Mouse (Mus musculus) heart, embryonic 12.5 days (tissue): ENCODE data around the gene Pif1. TPM values are rescaled to one million over a fixed set of nuclear protein-coding genes. Genes with fewer than 3 reads are reported as not detected.
A peak's percentile ranks its signal among the peaks of the same experiment; 100 is the strongest.

Experiments used
- ATAC-seq: fragments of 200-750 bp; cut with Nextera tagmentation; 2 replicates; pipeline ENCODE4 v1.8.0; 2017; ENCODE audit warnings: moderate TSS enrichment, moderate library complexity; ENCODE audit not compliant: insufficient number of reproducible peaks, low FRiP score
- H3K27ac ChIP-seq: fragments of 300-500 bp; sonication (generic); 2 replicates; pipeline ENCODE4 v1.5.1; 2016; ENCODE audit warnings: mild to moderate bottlenecking, moderate library complexity; ENCODE audit not compliant: poor library complexity, severe bottlenecking
- H3K27me3 ChIP-seq: fragments of 300-500 bp; sonication (generic); replicated peaks from 2 replicates; pipeline ENCODE4 v1.6.1; 2016; ENCODE audit warnings: mild to moderate bottlenecking, moderate library complexity
- H3K36me3 ChIP-seq: fragments of 300-500 bp; sonication (generic); 2 replicates; pipeline ENCODE4 v1.6.1; 2016; ENCODE audit warnings: mild to moderate bottlenecking, moderate library complexity
- H3K4me1 ChIP-seq: fragments of 300-500 bp; sonication (generic); replicated peaks from 2 replicates; pipeline ENCODE4 v1.6.1; 2016; ENCODE audit warnings: mild to moderate bottlenecking
- H3K4me2 ChIP-seq: fragments of 300-500 bp; sonication (generic); 2 replicates; pipeline ENCODE4 v1.6.1; 2016; ENCODE audit warnings: mild to moderate bottlenecking, moderate library complexity
- H3K4me3 ChIP-seq: fragments of 300-500 bp; sonication (generic); 2 replicates; pipeline ENCODE4 v1.5.1; 2016; ENCODE audit warnings: mild to moderate bottlenecking
- H3K9ac ChIP-seq: fragments of 300-500 bp; sonication (generic); 2 replicates; pipeline ENCODE4 v1.6.1; 2016; ENCODE audit warnings: mild to moderate bottlenecking, moderate library complexity
- H3K9me3 ChIP-seq: fragments of 300-500 bp; sonication (generic); replicated peaks from 2 replicates; pipeline ENCODE4 v1.6.1; 2016; ENCODE audit warnings: mild to moderate bottlenecking, moderate library complexity
- WGBS: fragments of 180-500 bp; shearing (Covaris S2); methylation state at CpG from one replicate; pipeline ENCODE4 v1.1.7; 2016; 5-methylcytosine and 5-hydroxymethylcytosine counted together
- polyA plus RNA-seq: library from polyadenylated mRNA; unstranded; fragments of >200 nt; fragmentation: Nextera tagmentation; extraction: Ambion mirVana; gene quantifications from 2 replicates; pipeline ENCODE4 v1.2.1, GENCODE M21; 2016

The Pif1 gene
- polyA plus RNA-seq, 1 experiment from 2014 or later: 12.4 TPM

- Histone ChIP-seq H3K4me2 (peak overlapping the region; percentile 54), H3K27ac (peak overlapping the region; percentile 63), H3K27me3 (no peaks in the 10 kb centered on the region), H3K36me3 (no peaks in the 10 kb centered on the region), H3K4me3 (no peak overlapping the region), H3K9ac (0 out of 2 replicates have a peak overlapping the region, but pooled peaks have one; percentile 16), H3K9me3 (no peaks in the 10 kb centered on the region), H3K4me1 (peaks cover 74% of the 10 kb centered on the region)
- ATAC-seq: peak; percentile 66
- 4% methylated on average over 5 of the region's 5 CpGs for WGBS
These were observed 54.0 kb downstream of the Pif1 start for GRCm38 (mm10) chr9:65640838-65641410.

GRCm38 (mm10) chr9:65641446-65642052, 54.6 kb downstream of the Pif1 start:
- peaks cover 78% of the 10 kb centered on the region for H3K4me1 ChIP-seq
- H3K27ac ChIP-seq: peak overlapping the region; percentile 63
- H3K4me3 ChIP-seq: no peak overlapping the region
- H3K36me3 ChIP-seq: no peaks in the 10 kb centered on the region
- H3K9ac ChIP-seq: peak overlapping the region; percentile 26; the same call in 1 of the 2 replicates
- H3K9me3 ChIP-seq: no peaks in the 10 kb centered on the region
- whole genome bisulfite sequencing: 15% methylated on average over 12 of the region's 12 CpGs
- peak overlapping the region; percentile 54 for H3K4me2 ChIP-seq
- ATAC-seq: no peak
- no peaks in the 10 kb centered on the region for H3K27me3 ChIP-seq

GRCm38 (mm10) chr9:65642546-65642945, 55.6 kb downstream of the Pif1 start:
- Histone ChIP-seq H3K4me2 (no peak overlapping the region), H3K27ac (0 out of 2 replicates have a peak overlapping the region, but pooled peaks have one; percentile 45), H3K27me3 (no peaks in the 10 kb centered on the region), H3K9ac (no peak overlapping the region), H3K9me3 (no peaks in the 10 kb centered on the region), H3K4me3 (no peak overlapping the region), H3K4me1 (peaks cover 82% of the 10 kb centered on the region), H3K36me3 (no peaks in the 10 kb centered on the region)
- ATAC-seq: no peak

GRCm38 (mm10) chr9:65644960-65645359, 58.0 kb downstream of the Pif1 start:
- 0 out of 2 replicates have a peak overlapping the region, but pooled peaks have one; percentile 2 for H3K4me2 ChIP-seq
- H3K9ac ChIP-seq: peak overlapping the region; percentile 26; the same call in 1 of the 2 replicates
- WGBS: 72% methylated on average over 4 of the region's 4 CpGs
- no peaks in the 10 kb centered on the region for H3K9me3 ChIP-seq
- no peak overlapping the region for H3K4me3 ChIP-seq
- H3K36me3 ChIP-seq: no peaks in the 10 kb centered on the region
- no peak for ATAC-seq
- no peaks in the 10 kb centered on the region for H3K27me3 ChIP-seq
- peak overlapping the region; percentile 95 for H3K27ac ChIP-seq
- H3K4me1 ChIP-seq: peaks cover 81% of the 10 kb centered on the region

Other genes with a start within 250 kb of the Pif1 start
- gene Pdcd7, start 241.1 kb upstream of the Pif1 start, polyA plus RNA-seq: 9.5 and 9.9 TPM in 2 replicates
- 0.11 TPM in 1 of 2 replicates, not detected in the other for gene Ubap1l, start 226.1 kb upstream of the Pif1 start, polyA plus RNA-seq
- 2.0 and 2.8 TPM in 2 replicates for gene Kbtbd13, start 195.5 kb upstream of the Pif1 start, polyA plus RNA-seq
- 3.0 and 3.7 TPM in 2 replicates for gene Rasl12, start 188.7 kb upstream of the Pif1 start, polyA plus RNA-seq
- gene Slc51b, start 164.2 kb upstream of the Pif1 start, polyA plus RNA-seq: not detected in 2 replicates
- 17.5 and 17.9 TPM in 2 replicates for gene Mtfmt, start 151.4 kb upstream of the Pif1 start, polyA plus RNA-seq
- gene Spg21, start 126.2 kb upstream of the Pif1 start, polyA plus RNA-seq: 61.3 and 62.9 TPM in 2 replicates
- gene Ankdd1a, start 67.0 kb upstream of the Pif1 start, polyA plus RNA-seq: not detected in 2 replicates
- 14.0 and 14.9 TPM in 2 replicates for gene Plekho2, start 7.1 kb upstream of the Pif1 start, polyA plus RNA-seq
- 132 and 135 TPM in 2 replicates for gene Rbpms2, start 42.5 kb downstream of the Pif1 start, polyA plus RNA-seq
- gene Oaz2, start 80.8 kb downstream of the Pif1 start, polyA plus RNA-seq: 239 and 245 TPM in 2 replicates
- 7.1 and 7.6 TPM in 2 replicates for gene Zfp609, start 240.4 kb downstream of the Pif1 start, polyA plus RNA-seq